Mouse (Mus musculus) liver, adult 2 months (tissue): ENCODE measurements at regions not wholly inside any gene's neighbourhood (a gene's known extent, or its start where the extent isn't known, plus 50 kb on each side); places are given as distances from the start of the nearest gene placed in this dataset.

Source experiments
- DNase-seq: peaks from one replicate; pipeline ENCODE4 v3.0.0-alpha.2; 2011; ENCODE audit warnings: low read depth, low spot score; ENCODE audit errors: extremely low read depth
- H3K27ac ChIP-seq: fragments of 200-500 bp; replicated peaks from 2 replicates; pipeline ENCODE4 v1.5.1; 2012; ENCODE audit warnings: low read depth, mild to moderate bottlenecking, control low read depth, inconsistent platforms, low read length; ENCODE audit not compliant: insufficient read depth
- H3K27me3 ChIP-seq: fragments of 200-500 bp; 2 replicates; pipeline ENCODE4 v1.6.1; 2012; ENCODE audit warnings: mild to moderate bottlenecking, moderate library complexity, low read length, inconsistent platforms; ENCODE audit not compliant: control insufficient read depth, insufficient read depth
- H3K36me3 ChIP-seq: fragments of 200-500 bp; 2 replicates; pipeline ENCODE4 v1.6.1; 2012; ENCODE audit warnings: low read length, inconsistent platforms; ENCODE audit not compliant: control insufficient read depth, insufficient read depth
- H3K4me1 ChIP-seq: fragments of 200-500 bp; 2 replicates; pipeline ENCODE4 v1.6.1; 2011; ENCODE audit warnings: low read length; ENCODE audit not compliant: control insufficient read depth, insufficient read depth
- H3K4me3 ChIP-seq: fragments of 200-500 bp; 2 replicates; pipeline ENCODE4 v1.5.1; 2011; ENCODE audit warnings: low read depth, mild to moderate bottlenecking, control low read depth, low read length, moderate library complexity; ENCODE audit not compliant: insufficient read depth
- H3K79me2 ChIP-seq: fragments of 200-500 bp; 2 replicates; pipeline ENCODE4 v1.6.1; 2012; ENCODE audit warnings: inconsistent platforms, mild to moderate bottlenecking, low read length, moderate library complexity; ENCODE audit not compliant: control insufficient read depth, insufficient read depth
- H3K9ac ChIP-seq: fragments of 200-500 bp; 2 replicates; pipeline ENCODE4 v1.6.1; 2012; ENCODE audit warnings: low read depth, mild to moderate bottlenecking, control low read depth, inconsistent platforms, low read length
- CTCF ChIP-seq: fragments of 200-500 bp; IDR thresholded peaks from 2 replicates; pipeline ENCODE4 v1.5.1; 2011; ENCODE audit warnings: low read depth, low read length, control low read depth
- POLR2A ChIP-seq: fragments of 200-500 bp; IDR thresholded peaks from 2 replicates; pipeline ENCODE4 v1.6.1; 2011; ENCODE audit warnings: low read length, control low read depth; ENCODE audit not compliant: insufficient read depth; ENCODE audit errors: extremely low read depth
- WGBS: fragments of 180-500 bp; shearing (Covaris S2); methylation state at CpG from one replicate; pipeline ENCODE4 v1.1.7; 2018; 5-methylcytosine and 5-hydroxymethylcytosine counted together

GRCm38 (mm10) chr16:19024010-19024532 is 147.2 kb downstream of the Hira start:
- Histone ChIP-seq H3K27me3 (no peaks in the 10 kb centered on the region), H3K4me1 (no peaks in the 10 kb centered on the region), H3K36me3 (no peaks in the 10 kb centered on the region), H3K79me2 (no peaks in the 10 kb centered on the region), H3K4me3 (no peak overlapping the region), H3K9ac (no peak overlapping the region), H3K27ac (no peak overlapping the region)
- no peak for DNase-seq
- TF ChIP-seq CTCF (no peak), POLR2A (no peak)
- 72% methylated on average over 2 of the region's 2 CpGs for WGBS

- H3K4me3 ChIP-seq: no peak overlapping the region
- no peak overlapping the region for H3K27ac ChIP-seq
- no peaks in the 10 kb centered on the region for H3K4me1 ChIP-seq
- no peaks in the 10 kb centered on the region for H3K79me2 ChIP-seq
- H3K27me3 ChIP-seq: no peaks in the 10 kb centered on the region
- DNase-seq: no peak
- no peak for TF ChIP-seq POLR2A
- TF ChIP-seq CTCF: no peak
- no peak overlapping the region for H3K9ac ChIP-seq
- H3K36me3 ChIP-seq: no peaks in the 10 kb centered on the region
These were observed 148.5 kb downstream of the Hira start for GRCm38 (mm10) chr16:19025227-19025932.

GRCm38 (mm10) chr16:19027096-19027495 is 150.3 kb downstream of the Hira start:
- WGBS: 76% methylated on average over 1 of the region's 1 CpGs
- TF ChIP-seq POLR2A: no peak
- no peak for TF ChIP-seq CTCF
- H3K79me2 ChIP-seq: no peaks in the 10 kb centered on the region
- H3K4me3 ChIP-seq: no peak overlapping the region
- no peak overlapping the region for H3K9ac ChIP-seq
- H3K27ac ChIP-seq: no peak overlapping the region
- no peak for DNase-seq
- no peaks in the 10 kb centered on the region for H3K27me3 ChIP-seq
- H3K36me3 ChIP-seq: no peaks in the 10 kb centered on the region
- H3K4me1 ChIP-seq: no peaks in the 10 kb centered on the region; the same call in 1 of the 2 replicates

GRCm38 (mm10) chr16:19032582-19032981 is 155.7 kb downstream of the Hira start:
- H3K27ac ChIP-seq: no peak overlapping the region

GRCm38 (mm10) chr16:19035781-19036180 is 158.9 kb downstream of the Hira start:
- WGBS: 88% methylated on average over 12 of the region's 12 CpGs
- H3K27me3 ChIP-seq: no peaks in the 10 kb centered on the region
- no peak overlapping the region for H3K9ac ChIP-seq
- no peaks in the 10 kb centered on the region; the same call in 1 of the 2 replicates for H3K4me1 ChIP-seq
- H3K36me3 ChIP-seq: no peaks in the 10 kb centered on the region
- no peaks in the 10 kb centered on the region for H3K79me2 ChIP-seq
- H3K27ac ChIP-seq: no peak overlapping the region
- no peak for DNase-seq
- no peak overlapping the region for H3K4me3 ChIP-seq
- TF ChIP-seq POLR2A: no peak
- TF ChIP-seq CTCF: no peak

More at GRCm38 (mm10) chr16:19032582-19032981, 155.7 kb downstream of the Hira start:
- TF ChIP-seq CTCF (no peak), POLR2A (no peak)
- Histone ChIP-seq H3K79me2 (no peaks in the 10 kb centered on the region), H3K9ac (no peak overlapping the region), H3K27me3 (no peaks in the 10 kb centered on the region), H3K4me1 (no peaks in the 10 kb centered on the region; the same call in 1 of the 2 replicates), H3K36me3 (no peaks in the 10 kb centered on the region), H3K4me3 (no peak overlapping the region)
- no peak for DNase-seq

GRCm38 (mm10) chr16:19037681-19038080 is 160.8 kb downstream of the Hira start:
- TF ChIP-seq POLR2A (no peak), CTCF (no peak)
- DNase-seq: no peak
- no peak overlapping the region for H3K27ac ChIP-seq
- H3K4me1 ChIP-seq: no peaks in the 10 kb centered on the region
- 79% methylated on average over 2 of the region's 2 CpGs for WGBS
- H3K9ac ChIP-seq: no peak overlapping the region
- H3K79me2 ChIP-seq: no peaks in the 10 kb centered on the region
- H3K36me3 ChIP-seq: no peaks in the 10 kb centered on the region
- H3K27me3 ChIP-seq: no peaks in the 10 kb centered on the region
- no peak overlapping the region for H3K4me3 ChIP-seq
